10 mouse cellular contexts compared by ENCODE assay signal in the genomic region with DNA sequence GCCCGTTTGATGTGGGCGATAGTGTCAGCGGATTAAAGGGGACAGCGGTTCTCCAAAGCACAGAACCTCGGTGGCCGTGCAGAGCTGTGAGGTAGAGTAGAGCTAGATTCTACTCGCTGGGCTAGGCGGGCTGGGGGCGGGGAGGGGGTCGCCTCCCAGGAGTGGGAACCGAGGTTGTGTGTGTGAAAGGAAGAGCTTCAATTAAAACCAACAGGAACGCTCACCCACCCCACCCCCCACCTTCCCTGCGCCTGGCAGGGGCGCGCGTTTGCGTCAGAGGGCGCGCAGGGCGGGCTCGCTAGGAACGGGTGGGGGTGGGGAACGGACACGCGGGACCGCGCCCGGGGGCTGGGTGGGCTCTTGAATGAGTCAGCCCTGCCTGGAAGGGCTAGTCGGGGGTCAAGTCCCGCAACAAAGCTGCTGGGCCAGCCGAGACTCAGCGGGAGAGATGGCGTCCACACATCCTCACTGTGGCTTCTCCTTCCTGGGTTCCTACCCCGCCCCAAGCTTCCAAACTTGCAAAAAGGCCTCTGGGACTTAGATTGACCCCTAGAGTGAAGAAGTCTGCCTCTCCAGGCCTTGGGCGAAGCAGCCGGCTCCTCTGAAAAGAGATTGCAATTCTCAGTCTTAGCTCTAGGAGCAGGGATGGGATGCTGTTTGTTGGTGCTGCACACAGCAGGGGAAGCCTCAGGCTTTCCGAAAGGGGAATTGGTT. TPM values are rescaled to one million over a fixed set of nuclear protein-coding genes. Genes with fewer than 3 reads are reported as not detected.
DNase-seq lines count a peak whose midpoint lies in the region; ATAC-seq and TF ChIP-seq lines count a peak whose summit lies in the region.
"Had no signal": no experiment of that assay in that cellular context is flagged by ENCODE, and none has a peak within 500 bp of the region (broad histone marks: within the 10 kb centered on the region; RNA-seq: fewer than 3 reads in every experiment).

No protein-coding gene starts in this region.

- peak; percentile 23 for DNase-seq in gastrocnemius, postnatal 10 days
- no peak for DNase-seq in gastrocnemius, postnatal 25 days
- peak; percentile 88 for DNase-seq in adrenal gland, adult 2 months
- DNase-seq in hindbrain, embryonic 10.5 days (ENCODE audit: low spot score) = peak; percentile 89

- peak; percentile 58 for TF ChIP-seq POLR2A in myocyte (IDR thresholded peaks at IDR 0.05; ENCODE audit: insufficient read length, low read depth)

- peaks cover 10% of the 10 kb centered on the region for H3K4me1 ChIP-seq in embryonic facial prominence, embryonic 13.5 days
- peaks cover 53% of the 10 kb centered on the region for H3K4me1 ChIP-seq in hindbrain, embryonic 10.5 days (replicated peaks)
- peaks cover 16% of the 10 kb centered on the region for H3K4me1 ChIP-seq in limb, embryonic 12.5 days (replicated peaks)

- peaks cover 80% of the 10 kb centered on the region for H3K27me3 ChIP-seq in embryonic facial prominence, embryonic 13.5 days
- 0 out of 2 replicates have a peak, but pooled peaks cover 7% of the 10 kb centered on the region for H3K27me3 ChIP-seq in hindbrain, embryonic 10.5 days (ENCODE audit: insufficient read depth, poor library complexity, severe bottlenecking)
- peaks cover 72% of the 10 kb centered on the region for H3K27me3 ChIP-seq in limb, embryonic 12.5 days
- H3K27me3 ChIP-seq in myocyte (ENCODE audit: control insufficient read depth, insufficient read depth, insufficient read length) = no peaks in the 10 kb centered on the region
- H3K27me3 ChIP-seq: CH12.LX had no signal

- peaks cover 22% of the 10 kb centered on the region for H3K79me2 ChIP-seq in myocyte (ENCODE audit: control insufficient read depth, insufficient read depth)

- peak overlapping the region; percentile 52 for H3ac ChIP-seq in myocyte (ENCODE audit: control insufficient read depth, insufficient read length)

- peak overlapping the region; percentile 73 for H3K27ac ChIP-seq in embryonic facial prominence, embryonic 13.5 days
- H3K27ac ChIP-seq in hindbrain, embryonic 10.5 days = peak overlapping the region; percentile 100
- peak overlapping the region; percentile 56; the same call in 1 of the 2 replicates for H3K27ac ChIP-seq in limb, embryonic 12.5 days
- H3K27ac ChIP-seq: macrophage had no signal

- peak overlapping the region; percentile 73 for H3K9ac ChIP-seq in embryonic facial prominence, embryonic 13.5 days
- peak overlapping the region; percentile 61 for H3K9ac ChIP-seq in limb, embryonic 12.5 days (replicated peaks)

- H3K4me2 ChIP-seq in embryonic facial prominence, embryonic 13.5 days = peak overlapping the region; percentile 88
- H3K4me2 ChIP-seq in limb, embryonic 12.5 days = peak overlapping the region; percentile 89
- H3K4me2 ChIP-seq in myocyte (ENCODE audit: low read depth) = peak overlapping the region; percentile 99

- 0 out of 2 replicates have a peak, but pooled peaks have one; percentile 12 for ATAC-seq in embryonic facial prominence, embryonic 13.5 days (ENCODE audit: insufficient number of reproducible peaks, insufficient read depth, low FRiP score, low TSS enrichment, low read depth)
- peak; percentile 32; the same call in 1 of the 2 replicates for ATAC-seq in limb, embryonic 12.5 days (ENCODE audit: insufficient number of reproducible peaks, insufficient read depth, low FRiP score, low TSS enrichment, low read depth)
- no peak for ATAC-seq in monocyte, adult 5-6 weeks (replicated peaks; ENCODE audit: insufficient number of reproducible peaks, low FRiP score, low TSS enrichment, poor library complexity, severe bottlenecking)

- no peaks in the 10 kb centered on the region for H3K9me3 ChIP-seq in embryonic facial prominence, embryonic 13.5 days
- H3K9me3 ChIP-seq in hindbrain, embryonic 10.5 days = no peaks in the 10 kb centered on the region
- no peaks in the 10 kb centered on the region for H3K9me3 ChIP-seq in limb, embryonic 12.5 days

- WGBS in embryonic facial prominence, embryonic 13.5 days = under 1% methylated on average over 36 of the region's 37 CpGs
- WGBS in hindbrain, embryonic 10.5 days = under 1% methylated on average over 37 of the region's 37 CpGs
- WGBS in limb, embryonic 12.5 days = under 1% methylated on average over 37 of the region's 37 CpGs

- no peaks in the 10 kb centered on the region for H3K36me3 ChIP-seq in embryonic facial prominence, embryonic 13.5 days
- H3K36me3 ChIP-seq in hindbrain, embryonic 10.5 days = no peaks in the 10 kb centered on the region
- no peaks in the 10 kb centered on the region for H3K36me3 ChIP-seq in limb, embryonic 12.5 days
- H3K36me3 ChIP-seq in myocyte (ENCODE audit: control insufficient read depth, insufficient read depth) = no peaks in the 10 kb centered on the region

- peak overlapping the region; percentile 71 for H3K4me3 ChIP-seq in embryonic facial prominence, embryonic 13.5 days
- peak overlapping the region; percentile 97 for H3K4me3 ChIP-seq in hindbrain, embryonic 10.5 days
- peak overlapping the region; percentile 59 for H3K4me3 ChIP-seq in limb, embryonic 12.5 days (replicated peaks)
- peak overlapping the region; percentile 78 for H3K4me3 ChIP-seq in myocyte

TF ChIP-seq in myocyte, 11 proteins besides CTCF, POLR2A, EP300 and RAD21:
- TF ChIP-seq E2F4 (IDR thresholded peaks at IDR 0.05; ENCODE audit: insufficient read depth) (peak; percentile 24), CEBPB (IDR thresholded peaks at IDR 0.05; ENCODE audit: insufficient read depth, poor library complexity, severe bottlenecking) (no peak), USF1 (IDR thresholded peaks at IDR 0.05; ENCODE audit: low read depth) (no peak), REST (IDR thresholded peaks at IDR 0.05; ENCODE audit: insufficient read depth, insufficient read length) (no peak), SRF (IDR thresholded peaks at IDR 0.05; ENCODE audit: control insufficient read depth, insufficient read length, low read depth) (no peak), MYOD1 (IDR thresholded peaks at IDR 0.05; ENCODE audit: control insufficient read depth in 1 of 3, insufficient read length in 2 of 3, low read depth in 2 of 3) (no peak), TCF3 (IDR thresholded peaks at IDR 0.05; ENCODE audit: insufficient read length, low read depth) (no peak), MAX (IDR thresholded peaks at IDR 0.05; ENCODE audit: low read depth) (no peak), MYOG (IDR thresholded peaks at IDR 0.05; ENCODE audit: control insufficient read depth in 1 of 3, insufficient read depth in 1 of 3, insufficient read length in 2 of 3, low read depth in 2 of 3) (no peak), POLR2AphosphoS2 (IDR thresholded peaks at IDR 0.05; ENCODE audit: insufficient read length, low read depth) (peak; percentile 41), TCF12 (IDR thresholded peaks at IDR 0.05; ENCODE audit: insufficient read depth, poor library complexity, severe bottlenecking) (no peak)

RNA-seq across cellular contexts. Expression of a gene that starts 3.9 kb away (rescaled TPM):
- total RNA-seq in gastrocnemius, postnatal 10 days (2021) = 1 to 10 TPM; 3.0 to 3.3 TPM
- under 1 TPM; 0.80 to 0.95 TPM for total RNA-seq in gastrocnemius, postnatal 25 days (2021)
- total RNA-seq in adrenal gland, adult 2 months (2021) = 10 to 100 TPM; 18.2 to 22.7 TPM
- polyA plus RNA-seq in adrenal gland, adult 2 months (2012; rRNA removed) = 97.9 and 105 TPM in 2 replicates
- polyA plus RNA-seq in embryonic facial prominence, embryonic 13.5 days (2015; fragmentation: Nextera tagmentation; extraction: Ambion mirVana) = 14.1 and 15.8 TPM in 2 replicates
- polyA plus RNA-seq in hindbrain, embryonic 10.5 days (2016; fragmentation: Nextera tagmentation; extraction: Ambion mirVana) = 69.0 and 74.0 TPM in 2 replicates
- 5.7 and 6.6 TPM in 2 replicates for polyA plus RNA-seq in limb, embryonic 12.5 days (2016; fragmentation: Nextera tagmentation; extraction: Ambion mirVana)
- polyA plus RNA-seq in myocyte (2012; fragmentation: generic; extraction: Trizol) = 5.8 TPM
- not detected in 3 replicates for total RNA-seq in monocyte, adult 5-6 weeks (2017)
- total RNA-seq: CH12.LX had no signal
- polyA plus RNA-seq: macrophage had no signal
